Mouse (Mus musculus) olfactory bulb, adult 2 months (tissue): ENCODE measurements around the gene Aldh1l1.
A peak's percentile ranks its signal among the peaks of the same experiment; 100 is the strongest.

Experiments used
- CTCF ChIP-seq: fragments of 200-500 bp; IDR thresholded peaks from 2 replicates; pipeline ENCODE4 v1.5.1; 2012; ENCODE audit warnings: low read depth, mild to moderate bottlenecking, low read length, moderate library complexity; ENCODE audit not compliant: insufficient read depth
- POLR2A ChIP-seq: fragments of 200-500 bp; IDR thresholded peaks from 2 replicates; pipeline ENCODE4 v1.6.1; 2012; ENCODE audit warnings: mild to moderate bottlenecking, low read depth, low read length, moderate library complexity; ENCODE audit not compliant: insufficient read depth

GRCm38 (mm10) chr6:90461771-90462170 is 24.5 kb upstream of the Aldh1l1 start:
- TF ChIP-seq POLR2A (0 out of 2 replicates have a peak, but pooled peaks have one; percentile 10), CTCF (no peak)
